Mouse (Mus musculus) duodenum, adult 2 months (tissue): ENCODE data around the gene Txn1. TPM values are rescaled to one million over a fixed set of nuclear protein-coding genes. Genes with fewer than 3 reads are reported as not detected.

Experiments used
- polyA plus RNA-seq: library from polyadenylated mRNA; depleted of rRNA; stranded (reverse); fragments of >200 nt; gene quantifications from 2 replicates; pipeline ENCODE4 v1.2.3, GENCODE M21; 2012; ENCODE audit warnings: low replicate concordance; rRNA removed

Gene Txn1
- 201 and 257 TPM in 2 replicates for polyA plus RNA-seq

DNA sequence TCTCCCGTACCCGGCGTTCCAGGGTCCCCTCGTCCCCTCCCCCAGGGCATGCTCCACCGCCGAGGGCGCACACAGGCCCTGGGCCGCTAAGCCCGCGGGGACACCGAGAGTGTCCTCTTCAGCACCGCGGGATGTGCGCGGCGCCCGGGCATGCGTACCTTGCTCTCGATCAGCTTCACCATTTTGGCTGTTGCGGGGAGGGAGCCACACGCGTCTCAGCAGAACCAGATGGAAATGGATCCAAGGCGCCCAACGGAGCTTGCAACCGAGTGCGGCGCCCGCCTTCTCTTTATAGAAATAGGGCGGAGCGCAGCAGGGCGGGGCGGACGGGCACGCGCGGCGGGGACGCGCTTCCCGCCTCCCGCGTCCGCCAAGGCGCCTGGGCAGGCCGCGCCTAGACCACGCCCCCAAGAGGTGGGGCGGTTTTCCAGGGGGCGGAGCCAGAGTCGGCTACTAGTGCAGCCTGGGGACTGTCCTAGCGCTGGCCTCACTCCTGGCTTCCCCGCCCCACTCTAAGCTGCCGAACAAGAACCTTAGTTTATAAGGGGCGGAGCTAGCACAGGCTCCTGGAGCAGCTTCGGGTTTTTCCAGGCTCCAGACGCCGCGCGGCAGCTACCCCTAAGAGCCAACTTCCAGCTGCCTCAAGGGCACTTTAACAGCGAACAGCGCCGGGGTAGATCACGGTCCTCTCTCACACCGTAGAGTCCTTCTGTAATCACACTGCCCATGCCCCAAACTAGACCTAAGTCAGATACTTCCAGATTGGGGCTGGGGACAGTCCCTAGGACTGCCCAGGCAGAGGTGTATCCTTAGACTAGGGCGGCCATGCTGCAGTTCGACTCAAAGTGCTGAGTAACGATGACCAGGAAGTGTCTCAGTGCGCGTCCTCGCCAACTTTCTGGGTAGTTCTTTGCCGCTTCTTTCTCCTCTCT lies at the start of gene Txn1:
Txn1 (minus strand) TSS at position 383 of the 932 bp plus-strand sequence.

DNA sequence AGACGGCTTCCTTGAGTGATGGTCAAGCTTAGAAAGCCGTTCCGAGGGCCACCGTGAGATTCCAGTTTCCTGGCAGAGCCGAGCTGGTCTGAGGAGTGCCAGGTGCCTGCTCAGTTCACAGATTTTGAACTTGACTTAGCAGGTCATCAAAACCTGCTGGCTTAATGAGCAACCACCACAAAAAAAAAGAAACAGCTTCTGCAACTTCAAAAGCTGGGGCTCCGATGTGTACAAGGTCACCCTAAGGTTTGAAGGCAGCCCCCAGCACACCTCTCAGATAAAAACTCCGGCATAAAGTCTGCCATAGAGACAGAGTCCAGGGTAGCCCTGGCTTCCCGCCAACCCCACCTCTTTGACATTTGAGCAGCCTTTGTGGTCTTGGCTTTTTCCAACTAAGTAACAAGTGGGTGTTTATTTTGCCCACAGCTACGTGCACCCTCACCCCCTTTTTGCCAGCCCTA lies 40.0 kb downstream of the Txn1 start, which contains the start of gene D630039A03Rik:
D630039A03Rik (minus strand) TSS at position 97 of the 461 bp plus-strand sequence.

Other genes with a start within 250 kb of the Txn1 start
- 4.9 and 7.4 TPM in 2 replicates for gene Akap2, start 238.8 kb downstream of the Txn1 start, polyA plus RNA-seq
- 9.5 and 11.3 TPM in 2 replicates for gene D630039A03Rik, start 40.1 kb downstream of the Txn1 start, polyA plus RNA-seq
- not detected in 2 replicates for gene Txndc8, start 52.7 kb upstream of the Txn1 start, polyA plus RNA-seq